Mouse (Mus musculus) c-Kit-positive CD71-positive TER-119-positive erythroid progenitor cells, embryonic 14.5 days (primary cell): ENCODE results near the gene Cdhr3.

ENCODE experiments used
- DNase-seq: peaks from one replicate; pipeline ENCODE4 v3.0.0-alpha.2; 2013; ENCODE audit warnings: low spot score

Cdhr3 gene

DNA sequence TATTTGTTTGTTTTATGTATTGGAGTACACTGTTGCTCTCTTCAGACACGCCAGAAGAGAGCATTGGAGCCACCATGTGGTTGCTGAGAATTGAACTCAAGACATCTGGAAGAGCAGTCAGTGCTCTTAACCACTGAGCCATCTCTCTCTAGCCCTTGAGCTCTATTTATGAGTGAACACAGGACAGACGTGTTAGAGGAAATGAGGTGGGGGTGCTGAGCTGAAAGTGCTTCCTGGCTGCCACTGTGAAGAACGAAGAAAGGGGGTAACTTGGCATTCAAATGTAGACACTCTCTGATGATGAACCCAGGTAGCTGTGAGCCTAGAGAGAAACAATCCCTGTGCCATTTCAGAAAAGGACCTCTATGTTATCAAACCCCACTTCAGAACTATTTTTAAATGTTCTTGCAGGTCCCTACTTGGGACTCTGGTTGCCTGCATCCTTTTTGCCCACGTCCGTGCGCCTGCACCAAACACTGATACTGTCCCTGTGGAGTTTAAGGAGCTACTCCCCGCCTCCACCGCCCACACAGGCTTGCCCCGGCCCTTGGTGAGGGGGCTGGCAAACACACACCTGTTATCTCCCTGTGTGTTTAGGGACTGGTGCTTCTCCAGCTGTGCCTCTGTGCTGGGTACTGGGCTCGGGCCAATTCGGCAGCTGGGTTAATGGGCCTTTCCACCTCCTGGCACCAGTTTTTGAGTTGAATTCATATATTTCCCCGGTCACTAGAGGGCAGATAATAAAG is 58.2 kb downstream of the Cdhr3 start:
- DNase-seq, result no peak

DNA sequence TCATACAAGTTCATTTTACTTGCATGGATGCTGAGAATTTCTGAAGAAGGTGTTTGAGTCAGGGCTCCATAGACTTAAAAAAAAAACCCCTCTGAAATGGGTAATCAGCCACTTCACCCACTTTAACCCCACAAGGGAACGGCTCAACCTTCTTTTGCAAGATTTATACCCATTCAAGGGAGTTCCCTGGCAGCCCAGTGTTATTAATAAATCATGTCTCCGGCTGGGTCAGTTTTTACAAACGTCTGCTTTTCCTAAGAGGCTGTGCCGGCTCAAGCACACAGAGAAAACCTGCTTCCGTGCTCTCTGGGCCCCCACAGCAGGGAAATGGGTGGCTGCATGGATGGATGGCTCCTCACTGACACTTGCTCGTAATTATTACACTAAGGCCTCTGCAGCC is 59.5 kb downstream of the Cdhr3 start:
- DNase-seq, result no peak

DNA sequence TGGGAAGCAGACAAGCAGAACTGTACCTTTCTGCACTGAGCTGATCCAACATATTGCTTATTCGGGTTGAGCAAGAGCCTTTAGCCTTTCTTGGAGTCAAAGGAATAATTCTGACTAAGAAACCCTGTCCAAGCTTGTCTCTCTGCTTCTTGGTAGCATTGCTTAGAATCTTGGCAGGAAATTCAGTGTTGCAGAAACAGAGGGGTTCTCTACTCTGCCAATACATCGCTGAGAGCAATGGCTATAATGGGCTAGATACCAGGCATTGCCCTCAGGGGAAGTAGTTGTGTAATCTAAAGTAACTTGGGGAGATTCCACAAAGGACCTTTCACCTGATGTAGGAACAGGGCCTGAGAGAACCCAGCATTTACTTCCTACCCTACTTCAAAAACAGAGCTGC is 62.1 kb downstream of the Cdhr3 start:
- no peak for DNase-seq

DNA sequence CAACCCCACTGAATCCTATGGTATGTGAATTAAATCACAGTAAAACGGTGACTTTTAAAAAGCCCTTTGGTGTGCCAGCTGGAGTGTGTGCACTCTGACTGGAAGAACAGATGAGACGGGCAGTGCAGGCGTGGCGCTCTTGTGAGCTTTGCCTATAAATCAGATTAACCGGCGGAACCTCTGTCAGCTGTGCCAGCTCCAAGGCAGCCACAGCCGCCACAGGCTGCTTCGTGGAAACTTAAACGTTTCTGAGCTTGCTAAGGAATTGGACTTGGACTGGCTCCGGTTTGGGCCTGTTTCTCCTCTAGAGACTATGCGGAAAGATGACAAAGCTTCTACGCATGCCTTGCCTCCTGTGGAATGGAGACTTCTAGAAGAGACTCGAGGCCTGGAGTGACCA is 62.6 kb downstream of the Cdhr3 start:
- no peak for DNase-seq

DNA sequence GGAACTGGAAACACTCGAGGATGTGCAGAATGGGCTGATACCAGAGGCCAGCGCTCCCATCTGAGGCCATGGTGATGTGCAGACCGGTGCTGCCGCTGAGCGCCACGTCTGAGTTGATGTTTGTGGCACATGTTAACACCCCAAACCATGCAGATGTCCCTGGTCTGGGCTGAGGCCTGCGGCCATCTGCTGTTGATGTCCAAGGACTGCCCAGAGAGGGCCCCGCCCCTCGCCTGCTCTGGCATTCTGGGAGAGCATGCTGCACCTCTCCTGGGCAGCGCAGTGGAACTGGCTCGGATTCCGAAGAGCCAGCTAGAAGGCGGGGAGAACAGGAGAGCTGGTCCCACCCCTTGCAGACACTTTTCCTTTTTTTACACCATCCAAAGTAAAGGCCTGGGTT is 64.0 kb downstream of the Cdhr3 start:
- DNase-seq, result no peak

DNA sequence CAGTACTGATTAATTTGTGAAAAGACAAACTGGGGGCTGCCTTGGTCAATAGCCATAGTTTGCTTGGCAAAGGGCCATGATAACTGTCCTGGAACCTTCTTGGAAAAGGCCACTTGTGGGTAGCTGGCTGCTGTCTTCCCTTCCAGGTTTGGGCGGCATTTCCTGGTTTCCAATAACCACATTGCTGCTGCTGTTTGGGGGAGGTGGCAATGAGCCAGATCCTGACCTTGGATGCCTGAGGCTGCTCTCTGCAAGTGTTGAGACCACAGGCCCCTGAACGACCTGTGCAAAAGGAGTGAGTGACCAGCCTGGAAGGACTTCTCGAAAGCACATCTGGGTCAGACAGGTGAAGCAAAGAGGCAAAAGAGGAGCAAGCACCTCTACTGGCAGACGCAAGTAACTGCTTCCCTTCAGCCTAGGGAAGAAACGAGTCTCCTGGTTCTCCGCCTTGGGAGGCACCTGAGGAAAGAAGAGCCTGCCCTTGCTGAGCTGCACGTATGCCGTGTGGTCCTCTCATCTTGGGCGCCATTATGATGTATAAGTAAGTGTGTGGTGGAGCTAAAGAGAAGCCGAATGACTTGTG is 64.5 kb downstream of the Cdhr3 start:
- DNase-seq, result no peak

DNA sequence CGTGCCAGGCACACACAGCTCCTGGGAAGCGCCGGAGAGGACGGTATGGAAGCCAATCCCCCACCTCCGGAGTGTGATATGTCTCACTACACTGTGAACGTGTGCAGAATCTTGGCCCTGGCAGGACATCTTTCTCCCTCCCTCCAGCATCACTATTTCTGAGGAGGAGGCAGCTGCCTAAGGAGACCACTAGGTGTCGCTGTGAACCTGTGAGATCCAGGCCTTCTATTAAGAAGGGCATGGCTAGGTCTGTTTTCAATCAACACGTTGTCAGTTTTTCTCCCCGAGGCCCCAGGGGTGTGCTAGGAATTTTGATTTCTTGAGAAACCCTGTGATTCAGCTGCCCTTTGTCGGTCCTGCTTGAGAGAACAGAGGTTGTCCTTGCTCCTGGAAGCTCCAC is 65.6 kb downstream of the Cdhr3 start:
- DNase-seq, result peak; percentile 71

DNA sequence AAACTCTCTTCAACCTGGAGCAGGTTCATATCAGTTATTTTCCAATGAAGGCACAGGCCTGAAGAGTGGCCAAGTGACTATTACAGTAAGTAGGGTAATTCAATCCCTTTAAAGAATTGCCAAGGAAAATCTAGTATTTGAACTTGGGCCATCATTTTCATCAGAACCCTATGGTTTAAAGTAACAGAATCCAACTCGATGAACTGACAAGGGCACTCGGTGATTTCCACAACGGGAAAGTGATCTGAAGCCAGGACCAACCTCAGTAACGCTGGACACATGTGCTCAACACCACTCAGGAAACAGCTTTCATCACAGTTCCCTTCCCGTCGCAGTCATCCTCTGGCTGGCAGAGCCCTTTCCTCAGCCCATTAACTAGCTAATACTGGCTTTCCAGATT is 68.2 kb downstream of the Cdhr3 start:
- DNase-seq, result no peak

DNA sequence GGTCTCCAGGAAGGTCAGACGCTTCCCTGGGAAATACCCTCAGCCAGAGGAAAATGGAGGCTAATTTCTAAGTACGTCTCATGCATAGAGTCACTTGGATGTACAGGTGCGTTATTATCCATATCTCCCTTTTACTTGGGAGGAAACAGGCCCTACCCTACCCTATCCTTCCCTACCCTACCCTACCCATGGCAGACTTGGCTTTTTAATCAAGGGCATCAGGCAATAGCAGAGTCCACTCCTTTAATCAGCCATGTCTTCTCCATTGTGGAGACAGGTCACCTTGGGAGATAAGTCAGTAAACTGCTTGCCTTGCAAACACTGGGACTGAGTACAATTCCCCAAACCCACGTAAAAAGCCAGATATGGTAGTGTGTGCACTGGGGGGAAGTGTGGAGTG is 70.9 kb downstream of the Cdhr3 start:
- no peak for DNase-seq

DNA sequence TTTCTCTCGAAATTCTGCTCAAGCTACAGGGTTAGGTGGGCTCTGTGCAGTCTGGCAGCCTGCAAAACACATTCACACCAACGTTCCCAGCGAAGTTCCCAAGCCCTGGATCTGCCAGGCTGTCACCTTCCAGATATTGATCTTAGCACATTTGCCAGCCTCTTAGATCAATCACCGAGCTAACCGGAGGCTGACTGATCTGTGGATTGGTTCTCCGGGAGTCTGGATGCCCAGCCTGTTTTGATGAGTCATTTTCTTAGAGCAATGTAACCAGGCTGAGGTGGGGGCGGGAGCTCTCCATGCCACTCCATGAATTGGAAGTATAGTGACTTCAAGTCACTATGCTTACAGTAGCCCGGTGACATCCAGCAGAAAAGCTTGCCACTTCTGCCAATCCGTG is 71.5 kb downstream of the Cdhr3 start:
- no peak for DNase-seq

DNA sequence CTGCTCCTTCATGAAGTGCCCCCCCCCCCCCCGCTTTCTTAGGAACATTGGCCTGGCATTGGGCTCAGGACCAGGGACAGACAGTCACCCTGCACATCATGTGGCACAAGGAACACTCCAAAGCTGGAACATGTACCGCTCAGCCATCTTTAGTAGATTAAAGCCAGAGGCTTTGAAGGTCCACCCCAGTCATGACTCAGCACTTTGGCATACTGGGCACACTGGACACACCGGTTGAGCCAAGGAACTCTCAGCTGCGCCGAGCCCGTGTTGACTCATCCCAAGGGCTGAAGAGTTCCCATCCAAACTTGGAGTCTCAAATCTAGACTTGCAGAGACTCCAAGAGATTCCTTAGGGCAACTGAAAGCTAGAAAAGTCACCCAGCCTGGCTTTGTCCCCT is 72.7 kb downstream of the Cdhr3 start:
- no peak for DNase-seq

DNA sequence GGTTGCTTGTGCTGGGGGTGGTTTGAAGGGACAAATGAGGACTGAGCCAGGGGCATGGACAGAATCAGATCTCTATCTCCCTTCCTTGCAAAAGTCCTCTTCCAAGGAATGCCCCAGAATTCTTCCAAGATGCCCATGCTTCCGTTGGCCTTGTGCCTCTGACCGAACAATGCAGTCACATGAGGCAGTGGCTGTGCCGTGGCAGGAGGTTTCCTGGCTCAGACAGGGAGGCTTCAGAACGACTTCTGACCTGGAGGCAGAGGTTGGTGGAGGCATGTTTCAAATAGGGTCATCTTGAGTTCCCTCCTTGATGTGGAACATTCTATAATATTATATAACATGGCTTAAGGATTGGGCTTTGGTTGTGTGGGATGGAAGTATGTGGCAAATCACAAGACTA is 74.1 kb downstream of the Cdhr3 start:
- DNase-seq, result no peak

DNA sequence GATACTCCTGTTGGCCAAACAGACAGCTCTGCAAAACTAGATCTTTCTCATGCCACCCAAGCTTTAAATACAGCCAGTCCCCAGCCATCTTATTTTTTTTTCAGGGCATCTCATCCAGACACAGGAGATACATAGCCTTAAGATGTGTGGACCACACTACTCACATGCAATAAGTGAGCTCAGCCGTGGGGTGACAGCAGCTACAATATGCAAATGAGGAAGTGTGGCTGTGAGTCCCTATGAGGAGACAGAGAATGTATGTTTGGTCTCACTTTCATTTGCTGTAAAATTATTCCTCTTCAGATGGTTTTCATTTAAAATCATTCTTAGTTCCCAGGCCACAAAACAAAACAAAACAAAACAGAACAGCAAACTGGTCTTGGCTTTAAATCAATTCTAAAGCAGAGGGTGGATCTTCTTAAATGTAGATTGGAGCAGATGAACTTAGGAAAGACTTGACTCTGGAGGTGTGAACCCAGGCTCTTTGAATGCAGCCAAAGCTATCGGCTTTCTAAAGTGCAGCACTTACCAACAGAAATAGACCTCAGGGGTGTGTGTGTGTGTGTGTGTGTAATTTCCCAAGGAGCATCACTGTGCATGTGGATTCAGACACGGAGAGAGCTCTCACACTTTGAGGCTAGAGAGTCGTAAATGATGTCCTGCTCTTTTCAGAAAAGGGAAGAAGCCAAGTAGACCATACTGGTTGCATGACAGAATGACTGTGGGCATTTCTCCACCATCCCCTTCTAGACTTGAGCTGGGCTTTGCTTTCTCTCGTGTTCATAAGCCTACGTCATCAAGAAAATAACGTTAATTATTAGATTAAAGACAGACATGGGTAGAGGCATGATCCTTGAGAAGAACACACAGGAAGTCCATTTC is 75.6 kb downstream of the Cdhr3 start:
- no peak for DNase-seq

DNA sequence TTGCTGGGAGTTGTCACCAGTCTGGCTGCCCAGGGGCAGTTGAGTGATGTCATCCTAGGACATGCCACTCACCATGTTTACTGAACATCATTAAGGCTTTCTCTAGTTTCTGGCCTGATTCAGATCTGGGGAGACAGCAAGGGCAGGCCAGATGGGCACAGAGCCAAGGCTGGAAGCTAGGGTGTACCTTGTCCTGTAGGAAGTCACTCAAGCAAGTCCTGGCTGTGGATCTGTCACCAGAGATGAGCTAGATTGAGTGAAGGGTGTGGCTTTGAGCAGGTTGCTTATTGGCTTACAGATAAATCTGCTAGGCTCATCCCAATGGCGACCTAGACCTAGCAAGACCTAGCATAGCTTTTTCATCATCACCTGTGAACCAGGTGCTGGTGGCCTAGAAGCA is 77.6 kb downstream of the Cdhr3 start:
- no peak for DNase-seq

DNA sequence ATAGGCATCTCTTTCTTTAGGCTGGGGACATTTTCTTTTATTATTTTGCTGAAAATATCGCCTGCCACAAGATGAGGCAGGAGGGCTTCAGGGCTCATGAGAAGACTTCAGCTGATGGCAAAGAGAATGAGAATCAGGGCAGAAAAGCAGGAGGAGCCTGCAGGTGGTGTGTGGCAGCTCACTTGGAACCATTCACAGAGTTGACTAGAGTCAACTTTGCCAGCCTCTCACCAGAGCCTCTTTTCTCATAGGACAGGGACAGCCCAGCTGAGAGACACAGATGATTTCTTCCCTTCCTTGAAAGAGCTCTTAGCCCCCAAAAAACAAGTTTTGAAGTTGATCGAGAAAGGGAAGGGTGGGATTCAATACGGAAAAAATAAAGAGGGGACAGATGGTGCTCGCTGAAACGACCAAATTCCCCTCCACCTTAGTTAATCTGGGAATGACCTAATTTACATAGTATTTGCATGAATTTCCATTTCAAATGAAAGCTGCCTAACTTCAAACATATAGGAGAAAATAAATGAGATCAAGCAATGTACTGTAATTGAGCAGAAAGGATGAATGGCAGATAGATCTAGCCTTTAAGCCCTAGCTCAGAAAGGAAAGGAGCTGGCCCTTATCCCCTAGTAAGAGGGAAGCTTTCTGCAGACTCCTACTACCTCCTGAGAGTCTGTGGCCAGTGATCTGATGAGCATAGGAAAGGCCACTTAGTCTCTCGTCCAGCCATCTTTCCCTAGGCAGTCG is 78.5 kb downstream of the Cdhr3 start:
- no peak for DNase-seq

DNA sequence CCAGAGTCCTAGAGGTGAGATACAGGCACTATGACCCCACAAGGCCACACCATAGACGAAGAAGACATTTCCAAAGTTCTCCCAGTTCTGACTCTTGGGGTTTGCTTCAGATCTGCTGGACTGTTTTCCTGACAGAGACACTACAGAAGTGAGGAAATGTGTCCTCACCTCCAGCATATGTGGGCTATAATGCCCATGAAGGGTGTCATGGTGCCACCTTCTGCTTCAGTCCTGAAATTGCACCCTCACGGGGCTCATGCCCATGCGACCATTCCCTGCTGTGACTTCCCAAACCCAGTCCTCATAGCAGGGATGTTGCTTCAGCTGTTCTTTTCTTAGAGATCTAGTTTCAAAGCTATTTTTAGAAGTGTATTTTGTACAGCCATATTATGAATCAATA is 82.6 kb downstream of the Cdhr3 start:
- peak; percentile 9 for DNase-seq

DNA sequence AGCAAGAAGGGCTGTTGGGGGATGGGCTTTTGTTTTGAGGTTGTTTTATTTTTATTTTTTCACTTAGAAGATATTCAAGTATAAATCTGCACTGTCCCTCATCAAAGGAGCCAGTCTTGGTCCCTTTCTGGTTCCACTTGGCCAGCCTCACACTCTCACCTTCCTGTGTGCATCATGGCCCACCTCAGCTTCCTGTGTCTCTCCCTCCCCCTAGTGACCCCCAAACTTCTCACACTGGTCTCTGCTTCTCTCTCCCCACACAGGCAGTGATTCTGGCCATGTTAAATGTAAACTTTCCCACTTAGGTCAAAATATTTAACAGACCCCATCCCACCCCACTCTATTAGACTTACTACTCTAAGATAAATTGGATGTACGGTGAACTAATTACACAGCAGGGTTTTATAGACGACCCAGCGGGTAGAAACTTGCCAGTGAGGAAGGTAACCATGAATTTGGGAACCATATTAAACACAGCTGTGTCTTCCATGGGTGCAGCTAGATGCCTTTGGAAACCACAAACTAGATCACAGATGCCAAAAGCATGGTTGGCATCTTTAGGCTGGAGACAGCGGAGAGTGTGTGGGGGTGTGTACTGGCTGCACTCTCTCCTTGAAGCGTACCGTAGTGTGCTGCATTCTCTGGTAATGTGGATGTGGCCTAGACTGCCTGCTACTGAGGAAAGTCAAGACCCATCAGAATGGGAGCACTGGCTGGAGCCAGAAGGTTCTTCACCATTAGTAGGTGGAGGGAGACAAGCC is 83.3 kb downstream of the Cdhr3 start:
- no peak for DNase-seq

DNA sequence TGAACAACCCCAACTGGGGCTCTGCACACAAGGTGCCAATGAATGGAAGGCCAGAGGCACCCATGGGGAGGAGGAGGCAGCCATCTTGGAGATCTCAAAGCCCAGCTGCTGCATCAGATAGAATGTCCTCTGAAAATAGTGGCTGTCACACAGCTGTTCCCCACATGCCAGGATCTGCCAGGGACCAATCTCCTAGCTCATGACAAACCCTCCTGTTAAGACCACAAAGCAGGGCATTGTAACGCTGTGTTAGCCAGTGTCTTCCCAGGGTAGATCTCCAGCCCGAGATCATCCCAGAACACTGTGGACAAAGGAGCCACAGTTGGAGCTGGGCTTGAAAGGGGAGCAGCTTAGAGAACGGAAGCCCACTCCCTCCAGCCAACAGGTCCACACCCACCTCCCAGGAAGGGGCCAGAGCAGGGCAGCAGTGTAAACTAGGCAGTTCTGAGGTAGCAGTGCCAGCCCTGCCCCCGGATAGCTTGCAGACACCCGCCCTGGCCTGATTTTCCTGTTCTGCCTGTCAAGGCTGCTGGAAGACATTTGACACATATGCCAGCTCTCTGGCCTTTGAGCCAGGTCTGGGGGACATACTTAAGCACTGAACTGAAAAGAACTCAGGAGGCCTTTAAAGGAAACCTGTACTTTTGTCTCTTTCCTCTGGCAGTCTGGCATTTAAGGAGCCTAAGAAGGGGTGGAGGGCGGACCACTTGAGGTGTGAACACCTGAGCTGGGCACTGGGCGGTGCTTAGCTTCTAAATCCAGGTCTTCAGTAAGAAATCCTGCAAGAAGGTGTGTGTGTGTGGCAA is 84.2 kb downstream of the Cdhr3 start:
- no peak for DNase-seq

DNA sequence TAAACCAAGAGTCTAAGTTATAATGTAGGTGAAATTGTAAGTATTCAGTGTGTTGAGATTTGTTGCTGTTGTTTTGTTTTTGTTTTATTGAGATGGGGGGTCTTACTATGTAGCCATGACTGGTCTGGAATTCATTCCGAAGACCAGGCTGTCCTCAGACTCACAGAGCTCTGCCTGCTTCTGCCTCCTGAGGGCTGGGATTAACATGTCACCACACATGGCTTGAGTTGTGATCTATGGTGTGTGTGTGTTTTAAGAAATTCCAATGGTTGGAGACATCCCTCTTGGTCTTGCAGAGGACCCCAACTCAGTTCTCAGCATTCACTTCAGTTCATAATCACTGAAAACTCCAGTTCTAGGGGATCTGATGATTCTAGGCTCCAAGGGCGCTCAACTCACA is 85.5 kb downstream of the Cdhr3 start:
- no peak for DNase-seq

DNA sequence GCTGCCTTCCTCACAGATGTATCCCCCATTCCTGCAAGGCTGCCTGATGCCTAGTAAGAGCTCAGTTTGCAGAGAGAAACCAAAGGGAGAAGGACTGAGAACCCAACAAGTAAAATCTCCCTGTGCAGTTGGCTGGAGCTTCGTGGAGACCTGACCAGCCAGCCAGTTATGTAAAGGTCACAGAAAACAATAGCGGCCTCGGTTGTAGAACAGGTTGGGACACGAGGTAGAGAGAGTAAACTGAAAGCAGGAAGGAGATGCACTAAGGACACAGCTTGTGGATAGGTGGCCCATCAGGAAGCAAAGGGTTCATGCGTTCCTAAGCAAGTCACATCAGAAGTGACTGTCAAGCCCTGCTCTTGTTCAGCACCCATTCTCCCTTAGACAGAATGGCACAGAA is 86.8 kb downstream of the Cdhr3 start:
- DNase-seq, result no peak
